Mouse (Mus musculus) CH12.LX (cell line): ENCODE results near the gene Atxn7.

Source experiments
- CHD1 ChIP-seq: IDR thresholded peaks from 2 replicates; pipeline ENCODE4 v1.6.1; 2012; ENCODE audit warnings: low read depth, low read length, improper control_type of control experiment, inconsistent platforms
- CHD2 ChIP-seq: IDR thresholded peaks from 2 replicates; pipeline ENCODE4 v1.6.1; 2011; ENCODE audit warnings: low read length, improper control_type of control experiment
- CTCF ChIP-seq, 2 experiments: IDR thresholded peaks in 1 of 2; conservative IDR thresholded peaks in 1 of 2; 2 replicates each; pipeline ENCODE4 v1.5.1; 2011 to 2012; ENCODE audit warnings: low read depth in 2 of 2, low read length in 2 of 2, improper control_type of control experiment in 1 of 2, inconsistent platforms in 1 of 2, mild to moderate bottlenecking in 1 of 2, moderate library complexity in 1 of 2
- HCFC1 ChIP-seq: IDR thresholded peaks from 2 replicates; pipeline ENCODE4 v1.6.1; 2012; ENCODE audit warnings: low read depth, mild to moderate bottlenecking, inconsistent platforms, low read length, improper control_type of control experiment
- NELFE ChIP-seq: IDR thresholded peaks from 2 replicates; pipeline ENCODE4 v1.6.1; 2011; ENCODE audit warnings: low read depth, low read length, improper control_type of control experiment
- NRF1 ChIP-seq: IDR thresholded peaks from 2 replicates; pipeline ENCODE4 v1.6.1; 2014; ENCODE audit warnings: low read depth, mild to moderate bottlenecking, inconsistent platforms, low read length, improper control_type of control experiment, moderate library complexity
- POLR2A ChIP-seq: IDR thresholded peaks from 2 replicates; pipeline ENCODE4 v1.6.1; 2011; ENCODE audit warnings: low read depth, mild to moderate bottlenecking, improper control_type of control experiment, low read length
- RAD21 ChIP-seq: IDR thresholded peaks from 2 replicates; pipeline ENCODE4 v1.6.1; 2011; ENCODE audit warnings: low read depth, mild to moderate bottlenecking, low read length, improper control_type of control experiment, moderate library complexity
- TCF12 ChIP-seq: IDR thresholded peaks from 2 replicates; pipeline ENCODE4 v1.6.1; 2014; ENCODE audit warnings: low read depth, mild to moderate bottlenecking, inconsistent platforms, low read length, improper control_type of control experiment
- UBTF ChIP-seq: IDR thresholded peaks from 2 replicates; pipeline ENCODE4 v1.6.1; 2012; ENCODE audit warnings: low read depth, mild to moderate bottlenecking, inconsistent platforms, low read length, improper control_type of control experiment, moderate library complexity
- USF1 ChIP-seq: IDR thresholded peaks from 2 replicates; pipeline ENCODE4 v1.6.1; 2014; ENCODE audit warnings: low read depth, mild to moderate bottlenecking, inconsistent platforms, low read length, improper control_type of control experiment
- ZKSCAN1 ChIP-seq: IDR thresholded peaks from 2 replicates; pipeline ENCODE4 v1.6.1; 2012; ENCODE audit warnings: low read depth, inconsistent platforms, low read length, improper control_type of control experiment, borderline replicate concordance
- ZMIZ1 ChIP-seq: IDR thresholded peaks from 2 replicates; pipeline ENCODE4 v1.6.1; 2012; ENCODE audit warnings: low read depth, mild to moderate bottlenecking, inconsistent platforms, low read length, improper control_type of control experiment

- TF ChIP-seq NRF1 (no peak), POLR2A (peak; percentile 90), CTCF (conservative IDR thresholded peaks at IDR 0.05 in 1 of 2, IDR thresholded peaks at IDR 0.05 in 1 of 2; ENCODE audit: low read depth in 2 of 2, low read length in 2 of 2) (peak; percentile 58 to 96; a peak in 3 of 4 replicates), HCFC1 (peak; percentile 92), TCF12 (peak; percentile 81), NELFE (peak; percentile 80), CHD1 (no peak), RAD21 (no peak; the same call in 1 of the 2 replicates), CHD2 (no peak), USF1 (no peak), UBTF (no peak), ZKSCAN1 (no peak), ZMIZ1 (no peak)
Measured at GRCm38 (mm10) chr14:14120230-14121096, 159.2 kb downstream of the Atxn7 start, which contains the start of gene Psmd6.
